Mouse (Mus musculus) midbrain, embryonic 12.5 days (tissue): ENCODE measurements around the gene Clmn. TPM values are rescaled to one million over a fixed set of nuclear protein-coding genes. Genes with fewer than 3 reads are reported as not detected.
A peak's percentile ranks its signal among the peaks of the same experiment; 100 is the strongest.

Source experiments
- ATAC-seq: fragments of 200-750 bp; cut with Nextera tagmentation; 2 replicates; pipeline ENCODE4 v1.8.0; 2017; ENCODE audit warnings: low read depth, moderate TSS enrichment, moderate library complexity; ENCODE audit not compliant: low FRiP score
- H3K27ac ChIP-seq: fragments of 300-500 bp; sonication (generic); replicated peaks from 2 replicates; pipeline ENCODE4 v1.5.1; 2016; ENCODE audit warnings: mild to moderate bottlenecking
- H3K27me3 ChIP-seq: fragments of 300-500 bp; sonication (generic); 2 replicates; pipeline ENCODE4 v1.6.1; 2016; ENCODE audit warnings: mild to moderate bottlenecking
- H3K36me3 ChIP-seq: fragments of 300-500 bp; sonication (generic); 2 replicates; pipeline ENCODE4 v1.6.1; 2016
- H3K4me1 ChIP-seq: fragments of 300-500 bp; sonication (generic); 2 replicates; pipeline ENCODE4 v1.6.1; 2016
- H3K4me2 ChIP-seq: fragments of 300-500 bp; sonication (generic); replicated peaks from 2 replicates; pipeline ENCODE4 v1.6.1; 2016; ENCODE audit warnings: mild to moderate bottlenecking, moderate library complexity
- H3K4me3 ChIP-seq: fragments of 300-500 bp; sonication (generic); 2 replicates; pipeline ENCODE4 v1.5.1; 2016; ENCODE audit warnings: mild to moderate bottlenecking
- H3K9ac ChIP-seq: fragments of 300-500 bp; sonication (generic); replicated peaks from 2 replicates; pipeline ENCODE4 v1.6.1; 2016; ENCODE audit warnings: mild to moderate bottlenecking, moderate library complexity
- H3K9me3 ChIP-seq: fragments of 300-500 bp; sonication (generic); 2 replicates; pipeline ENCODE4 v1.6.1; 2016; ENCODE audit warnings: mild to moderate bottlenecking
- WGBS: fragments of 180-500 bp; shearing (Covaris S2); methylation state at CpG from one replicate; pipeline ENCODE4 v1.1.7; 2016; 5-methylcytosine and 5-hydroxymethylcytosine counted together
- polyA plus RNA-seq: library from polyadenylated mRNA; unstranded; fragments of >200 nt; fragmentation: Nextera tagmentation; extraction: Ambion mirVana; gene quantifications from 2 replicates; pipeline ENCODE4 v1.2.1, GENCODE M21; 2016

Gene Clmn
- polyA plus RNA-seq, 1 experiment from 2014 or later, result 2.5 TPM

DNA sequence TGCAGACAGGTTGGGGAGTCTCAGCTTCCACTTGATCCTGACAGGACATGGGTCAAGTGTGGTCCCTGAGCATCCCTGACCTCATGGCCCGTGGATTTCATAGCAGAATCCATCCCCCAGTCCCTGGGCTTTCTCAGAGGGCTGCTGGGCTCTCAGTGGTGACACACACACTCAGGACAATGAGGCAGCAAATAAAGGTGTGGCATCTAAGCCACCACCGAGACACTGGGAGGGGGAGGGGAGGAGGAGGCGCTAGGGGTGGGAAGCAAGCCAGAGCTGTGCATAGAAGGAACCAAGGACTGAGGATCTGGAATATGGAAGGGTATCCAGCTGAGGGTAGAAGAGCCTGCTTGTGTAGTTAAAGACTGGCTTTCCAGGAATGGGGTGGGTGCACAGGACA lies 11.2 kb upstream of the Clmn start:
- Histone ChIP-seq H3K27ac (no peak overlapping the region), H3K4me1 (peaks cover 10% of the 10 kb centered on the region), H3K9ac (no peak overlapping the region), H3K36me3 (no peaks in the 10 kb centered on the region), H3K4me2 (no peak overlapping the region), H3K4me3 (no peak overlapping the region), H3K9me3 (peaks cover 3% of the 10 kb centered on the region; the same call in 1 of the 2 replicates), H3K27me3 (peaks cover 3% of the 10 kb centered on the region; the same call in 1 of the 2 replicates)
- no peak for ATAC-seq
- WGBS, result 47% methylated on average over 3 of the region's 3 CpGs

DNA sequence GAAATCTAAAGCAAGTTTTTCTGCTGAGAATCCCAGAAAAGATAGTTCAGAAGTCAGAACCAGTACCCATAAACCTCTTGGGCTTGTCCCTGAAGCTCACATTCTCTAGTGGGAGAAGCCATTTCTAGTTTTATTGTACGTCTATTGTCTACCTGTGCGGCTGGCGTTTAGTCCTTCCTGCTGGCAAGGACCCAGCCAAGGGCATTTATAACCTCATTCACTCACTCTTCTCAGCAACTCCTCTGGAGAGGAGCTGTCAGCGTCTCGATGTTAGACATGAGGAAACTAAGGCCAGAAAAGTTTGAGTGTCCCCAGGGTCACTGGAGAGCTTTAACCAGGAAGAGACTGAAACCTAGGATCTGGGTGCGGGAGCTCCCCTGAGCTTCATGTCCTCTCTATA lies 7.1 kb upstream of the Clmn start:
- H3K36me3 ChIP-seq, result no peaks in the 10 kb centered on the region
- H3K4me1 ChIP-seq, result no peaks in the 10 kb centered on the region
- H3K27me3 ChIP-seq, result peaks cover 9% of the 10 kb centered on the region; the same call in 1 of the 2 replicates
- H3K4me2 ChIP-seq, result no peak overlapping the region
- ATAC-seq, result no peak
- H3K9ac ChIP-seq, result no peak overlapping the region
- 95% methylated on average over 6 of the region's 6 CpGs for WGBS
- H3K4me3 ChIP-seq, result no peak overlapping the region
- no peak overlapping the region for H3K27ac ChIP-seq
- no peaks in the 10 kb centered on the region for H3K9me3 ChIP-seq

DNA sequence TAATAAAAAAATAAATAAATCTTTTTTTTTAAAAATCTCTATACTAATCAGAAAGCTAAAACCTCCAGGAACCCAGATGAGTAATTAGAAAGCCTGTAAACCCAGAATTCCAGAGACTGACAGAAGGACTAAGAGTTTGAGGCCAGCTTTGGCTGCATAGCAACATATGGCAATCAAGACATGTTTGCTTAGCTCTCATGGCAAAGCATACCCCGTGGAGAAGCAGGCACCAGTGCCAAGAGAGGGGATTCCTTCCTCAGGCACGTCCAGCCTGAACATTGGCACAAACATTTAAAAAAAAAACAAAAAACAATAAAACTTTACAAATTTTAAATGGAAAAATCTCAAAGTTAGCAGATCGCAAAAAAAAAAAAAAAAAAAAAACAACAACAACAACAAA lies 4.9 kb upstream of the Clmn start:
- H3K9me3 ChIP-seq, result no peaks in the 10 kb centered on the region
- no peak overlapping the region for H3K27ac ChIP-seq
- peaks cover 8% of the 10 kb centered on the region; the same call in 1 of the 2 replicates for H3K27me3 ChIP-seq
- no peaks in the 10 kb centered on the region for H3K36me3 ChIP-seq
- H3K9ac ChIP-seq, result no peak overlapping the region
- 85% methylated on average over 3 of the region's 3 CpGs for WGBS
- no peak overlapping the region for H3K4me2 ChIP-seq
- H3K4me3 ChIP-seq, result no peak overlapping the region
- ATAC-seq, result no peak
- H3K4me1 ChIP-seq, result peaks cover 3% of the 10 kb centered on the region; the same call in 1 of the 2 replicates

DNA sequence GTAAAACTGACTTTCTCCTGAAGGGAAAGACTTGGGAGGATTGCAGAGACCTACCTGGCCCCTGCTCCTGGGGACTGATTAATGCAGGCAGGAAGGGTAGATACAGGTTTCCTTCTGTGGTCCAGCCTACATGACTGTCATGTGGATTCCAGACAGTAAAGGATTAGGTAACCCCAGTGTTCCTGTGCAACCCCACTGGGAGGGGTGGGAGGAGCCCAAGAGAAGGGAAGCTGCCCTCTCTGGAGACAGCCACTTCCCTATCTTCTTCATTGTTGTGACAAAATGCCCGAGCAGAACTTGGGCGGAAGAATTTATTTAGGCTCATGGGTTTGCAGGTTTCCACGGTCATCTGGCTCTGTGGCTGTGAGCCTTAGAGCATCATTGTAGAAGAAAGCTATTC lies 3.6 kb upstream of the Clmn start:
- H3K36me3 ChIP-seq, result no peaks in the 10 kb centered on the region
- 88% methylated on average over 3 of the region's 3 CpGs for WGBS
- ATAC-seq, result no peak

DNA sequence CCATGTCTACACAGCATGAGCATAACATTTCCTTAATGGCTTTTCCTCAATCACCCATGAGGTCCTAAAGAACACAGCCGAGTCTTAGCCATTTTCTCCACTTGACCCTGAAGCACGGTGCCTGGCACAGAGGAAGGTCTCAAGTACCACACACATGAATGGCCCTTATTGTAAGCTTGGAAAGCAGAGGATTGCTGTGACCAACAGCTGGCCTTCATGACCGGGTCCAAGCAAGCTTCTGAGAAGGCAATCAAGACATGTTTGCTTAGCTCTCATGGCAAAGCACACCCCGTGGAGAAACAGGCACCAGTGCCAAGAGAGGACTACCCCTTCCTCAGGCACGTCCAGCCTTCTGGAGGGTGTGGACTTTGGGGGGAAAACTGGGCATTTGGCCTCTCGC lies 3.0 kb upstream of the Clmn start:
- H3K9me3 ChIP-seq, result 0 out of 2 replicates have a peak, but pooled peaks cover 2% of the 10 kb centered on the region
- WGBS, result 86% methylated on average over 6 of the region's 6 CpGs
- no peak overlapping the region for H3K9ac ChIP-seq
- no peak overlapping the region for H3K4me3 ChIP-seq
- ATAC-seq, result no peak
- H3K4me2 ChIP-seq, result no peak overlapping the region
- H3K4me1 ChIP-seq, result peaks cover 8% of the 10 kb centered on the region
- no peaks in the 10 kb centered on the region for H3K36me3 ChIP-seq
- H3K27ac ChIP-seq, result no peak overlapping the region
- peaks cover 13% of the 10 kb centered on the region; the same call in 1 of the 2 replicates for H3K27me3 ChIP-seq

More for the DNA sequence above, 3.6 kb upstream of the Clmn start:
- Histone ChIP-seq H3K4me2 (no peak overlapping the region), H3K9me3 (no peaks in the 10 kb centered on the region), H3K4me3 (no peak overlapping the region), H3K4me1 (peaks cover 8% of the 10 kb centered on the region), H3K9ac (no peak overlapping the region), H3K27me3 (peaks cover 13% of the 10 kb centered on the region; the same call in 1 of the 2 replicates), H3K27ac (no peak overlapping the region)

DNA sequence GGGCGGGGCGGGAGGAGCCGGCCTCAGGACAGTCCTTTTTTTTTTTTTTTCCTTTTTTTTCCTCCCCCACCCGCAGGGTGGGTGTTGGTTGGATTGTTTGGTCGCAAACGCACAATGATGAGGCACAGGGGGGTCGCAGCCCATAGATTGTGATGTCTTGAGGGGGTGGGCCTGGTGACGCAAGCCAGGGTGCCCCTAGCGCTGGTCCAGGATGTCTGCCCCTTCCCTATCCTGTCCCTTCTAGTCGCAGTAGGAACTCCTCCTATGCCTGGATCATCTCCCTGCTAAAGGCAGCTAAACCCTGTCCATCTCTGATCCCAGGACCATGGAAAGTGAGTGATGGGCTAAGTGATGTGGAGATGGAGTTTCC lies 275 bp upstream of the Clmn start:
- peak; percentile 75 for ATAC-seq
- WGBS, result under 1% methylated on average over 8 of the region's 10 CpGs
- H3K27ac ChIP-seq, result no peak overlapping the region
- H3K36me3 ChIP-seq, result no peaks in the 10 kb centered on the region
- H3K27me3 ChIP-seq, result peaks cover 13% of the 10 kb centered on the region; the same call in 1 of the 2 replicates
- H3K4me2 ChIP-seq, result peak overlapping the region; percentile 97
- peak overlapping the region; percentile 84; the same call in 1 of the 2 replicates for H3K9ac ChIP-seq
- H3K4me3 ChIP-seq, result peak overlapping the region; percentile 77
- H3K9me3 ChIP-seq, result 0 out of 2 replicates have a peak, but pooled peaks cover 5% of the 10 kb centered on the region
- peaks cover 8% of the 10 kb centered on the region for H3K4me1 ChIP-seq

DNA sequence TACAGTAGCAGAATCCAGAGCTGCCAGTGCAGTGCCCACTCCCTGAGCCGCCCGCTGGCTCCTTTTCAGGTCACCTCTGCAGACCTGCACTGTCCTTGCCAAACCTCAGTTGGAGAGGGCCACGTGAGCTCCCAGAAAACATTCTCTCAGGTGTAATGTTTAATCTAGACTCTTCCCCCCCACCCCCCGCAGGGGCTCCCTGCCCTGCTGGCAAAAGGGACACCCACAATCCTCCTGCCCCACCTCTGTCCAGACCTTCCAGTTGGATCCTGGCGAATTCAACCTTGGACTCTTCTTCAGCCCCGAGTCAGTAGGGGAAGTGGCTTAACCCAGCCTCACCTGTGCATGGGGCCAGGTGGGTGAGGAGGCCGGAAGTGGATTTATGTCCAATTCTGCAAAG lies 1.2 kb downstream of the Clmn start:
- WGBS, result 82% methylated on average over 7 of the region's 7 CpGs
- H3K27ac ChIP-seq, result no peak overlapping the region
- peaks cover 13% of the 10 kb centered on the region; the same call in 1 of the 2 replicates for H3K27me3 ChIP-seq
- no peaks in the 10 kb centered on the region for H3K36me3 ChIP-seq
- peaks cover 13% of the 10 kb centered on the region for H3K4me1 ChIP-seq
- H3K9me3 ChIP-seq, result 0 out of 2 replicates have a peak, but pooled peaks cover 5% of the 10 kb centered on the region
- H3K4me2 ChIP-seq, result peak overlapping the region; percentile 97
- no peak overlapping the region for H3K4me3 ChIP-seq
- H3K9ac ChIP-seq, result no peak overlapping the region
- ATAC-seq, result no peak

DNA sequence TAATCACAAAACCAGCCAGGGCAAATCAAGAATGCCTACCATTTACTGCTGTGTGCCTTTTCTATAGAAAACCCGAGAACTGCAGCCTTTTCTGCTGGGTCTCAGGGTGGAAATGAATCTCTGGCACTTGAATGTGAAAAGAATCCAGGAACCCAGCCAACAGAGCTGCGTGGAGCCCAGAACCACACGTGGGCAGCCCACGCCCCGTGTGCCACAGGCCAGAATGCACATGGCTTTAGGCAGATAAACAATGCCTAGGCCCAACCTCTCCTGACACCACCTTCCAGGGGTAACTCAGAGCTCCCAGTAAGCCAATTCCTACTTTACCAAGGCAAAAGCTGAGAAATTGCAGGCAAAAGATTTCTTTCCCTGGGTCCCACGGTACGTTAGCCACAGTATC lies 5.7 kb downstream of the Clmn start:
- Histone ChIP-seq H3K27ac (no peak overlapping the region), H3K9me3 (0 out of 2 replicates have a peak, but pooled peaks cover 5% of the 10 kb centered on the region), H3K4me3 (no peak overlapping the region), H3K27me3 (no peaks in the 10 kb centered on the region; the same call in 1 of the 2 replicates), H3K9ac (no peak overlapping the region), H3K4me2 (no peak overlapping the region), H3K36me3 (no peaks in the 10 kb centered on the region), H3K4me1 (peaks cover 7% of the 10 kb centered on the region)
- 80% methylated on average over 7 of the region's 7 CpGs for WGBS
- no peak for ATAC-seq

DNA sequence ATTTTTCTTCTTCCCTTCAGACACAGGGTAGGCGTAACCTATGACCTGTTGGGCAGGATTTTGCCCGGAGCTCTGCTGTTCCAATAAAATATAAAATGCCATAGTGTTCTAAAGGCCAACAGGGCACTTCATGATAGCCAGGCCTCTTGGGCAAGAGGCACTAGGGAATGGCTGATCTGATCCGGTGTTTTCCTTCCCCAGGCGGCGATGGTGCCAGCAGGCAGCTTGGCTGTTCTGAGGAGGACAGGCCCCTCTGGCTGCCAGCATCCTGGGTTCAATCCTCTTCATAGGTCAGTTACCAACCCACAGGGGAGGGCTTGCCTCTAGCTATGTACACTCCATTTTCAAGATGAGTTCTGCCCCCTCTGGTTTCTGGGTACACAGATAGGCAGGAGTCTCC lies 6.1 kb downstream of the Clmn start:
- Histone ChIP-seq H3K27ac (no peak overlapping the region), H3K9ac (no peak overlapping the region), H3K4me2 (no peak overlapping the region), H3K9me3 (0 out of 2 replicates have a peak, but pooled peaks cover 5% of the 10 kb centered on the region), H3K4me3 (no peak overlapping the region), H3K27me3 (no peaks in the 10 kb centered on the region; the same call in 1 of the 2 replicates), H3K36me3 (no peaks in the 10 kb centered on the region), H3K4me1 (peaks cover 7% of the 10 kb centered on the region)
- ATAC-seq, result no peak
- WGBS, result 73% methylated on average over 5 of the region's 5 CpGs

DNA sequence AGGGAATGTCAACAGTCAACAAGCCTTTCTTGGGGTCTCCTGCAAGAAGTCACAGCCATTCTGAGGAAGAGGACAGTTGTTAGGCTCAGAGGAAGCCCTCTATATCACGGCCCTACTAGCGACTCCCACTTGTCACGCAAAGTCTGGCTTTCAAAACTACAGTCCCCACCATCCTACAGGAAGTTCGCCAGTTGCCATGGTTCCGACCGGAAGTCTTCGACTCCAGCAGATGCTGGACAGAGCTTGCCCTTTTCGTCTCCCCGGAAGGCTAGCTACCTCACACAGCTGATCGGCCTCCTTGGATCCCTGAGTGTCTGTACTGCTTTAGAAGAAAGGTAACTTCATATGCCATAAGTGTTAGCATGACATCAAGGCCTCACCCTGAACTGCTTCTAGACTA lies 7.3 kb downstream of the Clmn start:
- H3K27me3 ChIP-seq, result no peaks in the 10 kb centered on the region
- no peak overlapping the region for H3K4me2 ChIP-seq
- 0 out of 2 replicates have a peak, but pooled peaks cover under 1% of the 10 kb centered on the region for H3K9me3 ChIP-seq
- H3K4me1 ChIP-seq, result peaks cover 7% of the 10 kb centered on the region
- WGBS, result 89% methylated on average over 10 of the region's 10 CpGs
- no peak overlapping the region for H3K9ac ChIP-seq
- H3K4me3 ChIP-seq, result no peak overlapping the region
- H3K36me3 ChIP-seq, result no peaks in the 10 kb centered on the region
- no peak for ATAC-seq
- no peak overlapping the region for H3K27ac ChIP-seq

DNA sequence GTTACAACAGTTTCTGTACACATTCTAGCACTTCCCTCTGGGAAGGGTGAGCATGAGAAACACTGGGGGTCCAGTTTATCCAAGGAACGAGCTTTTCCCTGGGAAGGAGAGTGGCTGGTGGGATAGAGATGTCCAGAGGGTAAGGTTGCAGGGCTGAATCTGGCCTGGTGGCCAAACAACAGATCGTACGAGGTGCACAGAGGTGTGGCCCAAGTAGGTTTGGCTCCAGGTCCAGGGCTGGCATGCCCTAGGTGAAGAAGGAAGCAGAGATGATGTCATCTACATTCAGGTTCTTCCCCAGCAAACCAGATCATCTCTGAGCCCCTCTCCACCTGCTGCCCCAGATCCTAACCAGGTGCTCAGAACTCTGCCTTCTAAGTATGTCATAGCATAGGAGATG lies 8.3 kb downstream of the Clmn start:
- no peak for ATAC-seq
- no peak overlapping the region for H3K27ac ChIP-seq
- no peak overlapping the region for H3K4me2 ChIP-seq
- no peaks in the 10 kb centered on the region for H3K36me3 ChIP-seq
- H3K4me3 ChIP-seq, result no peak overlapping the region
- H3K9me3 ChIP-seq, result no peaks in the 10 kb centered on the region
- peaks cover 14% of the 10 kb centered on the region for H3K4me1 ChIP-seq
- H3K27me3 ChIP-seq, result no peaks in the 10 kb centered on the region
- 79% methylated on average over 3 of the region's 3 CpGs for WGBS
- no peak overlapping the region for H3K9ac ChIP-seq

DNA sequence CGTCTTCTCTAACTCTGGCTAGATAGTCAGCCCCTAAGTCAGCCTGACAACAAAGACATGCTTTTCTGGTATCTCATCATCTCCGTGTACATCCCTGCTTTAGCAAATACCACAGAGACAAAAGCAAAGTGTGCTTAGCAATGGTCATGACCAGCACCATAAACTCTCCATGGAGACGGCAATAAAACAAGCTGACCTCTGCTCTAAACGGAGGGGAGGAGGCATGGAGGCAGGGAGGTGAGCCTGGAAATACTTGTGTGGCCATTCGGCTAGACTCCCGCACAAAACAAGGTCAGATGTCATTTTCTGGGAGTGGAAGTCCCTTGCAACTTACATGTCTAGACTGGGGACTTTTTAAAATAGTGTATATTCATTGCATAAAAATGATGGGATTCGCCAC lies 9.3 kb downstream of the Clmn start:
- Histone ChIP-seq H3K4me1 (peaks cover 16% of the 10 kb centered on the region), H3K9ac (no peak overlapping the region), H3K4me3 (no peak overlapping the region), H3K4me2 (no peak overlapping the region), H3K36me3 (no peaks in the 10 kb centered on the region), H3K27me3 (no peaks in the 10 kb centered on the region), H3K27ac (no peak overlapping the region), H3K9me3 (no peaks in the 10 kb centered on the region)
- WGBS, result 67% methylated on average over 7 of the region's 7 CpGs
- ATAC-seq, result no peak

DNA sequence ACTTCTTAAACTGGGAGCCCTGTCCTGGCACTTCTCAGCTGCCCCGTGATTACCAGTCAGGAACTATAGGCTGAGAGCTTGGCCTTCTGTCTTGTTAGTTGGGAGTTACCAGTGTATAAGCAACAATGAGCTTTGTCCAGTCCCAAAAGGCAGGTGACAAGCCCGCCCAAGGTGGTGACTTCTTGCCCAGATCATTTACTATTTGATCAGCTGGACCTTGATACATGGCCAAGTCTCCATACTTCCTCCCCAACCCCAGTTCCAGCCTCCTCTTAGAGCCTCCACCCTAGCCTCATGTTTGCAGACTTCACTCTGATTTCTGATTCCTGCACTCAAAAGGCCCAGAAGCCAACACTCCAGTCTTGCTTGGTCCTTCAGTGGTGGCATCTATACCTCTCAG lies 10.1 kb downstream of the Clmn start:
- no peak overlapping the region for H3K4me2 ChIP-seq
- no peaks in the 10 kb centered on the region for H3K27me3 ChIP-seq
- no peak overlapping the region for H3K27ac ChIP-seq
- H3K9ac ChIP-seq, result no peak overlapping the region
- peaks cover 16% of the 10 kb centered on the region for H3K4me1 ChIP-seq
- H3K9me3 ChIP-seq, result no peaks in the 10 kb centered on the region
- no peak for ATAC-seq
- no peak overlapping the region for H3K4me3 ChIP-seq
- H3K36me3 ChIP-seq, result no peaks in the 10 kb centered on the region
- WGBS, result 85% methylated on average over 2 of the region's 2 CpGs
